Mouse (Mus musculus) sigmoid colon, adult 10 weeks (tissue): ENCODE measurements around the gene Ccnl1. TPM values are rescaled to one million over a fixed set of nuclear protein-coding genes. Genes with fewer than 3 reads are reported as not detected.

ENCODE experiments used
- polyA plus RNA-seq: library from polyadenylated mRNA; stranded (reverse); fragments of 350-450 nt; fragmentation: Illumina TruSeq; extraction: RNeasy Lipid Tissue Mini Kit (QIAGEN cat#74804); gene quantifications from one replicate; pipeline ENCODE4 v1.2.3, GENCODE M21; 2014; ENCODE audit warnings: low read depth, low replicate concordance

Ccnl1 gene
- 377 TPM for polyA plus RNA-seq

GRCm38 (mm10) chr3:65958102-65958839, at the start of gene Ccnl1:
Gene Ccnl1, minus strand, starts transcription at chr3:65958249.

